Mouse (Mus musculus): Measurements from ENCODE around the gene Bod1l. TPM values are rescaled to one million over a fixed set of nuclear protein-coding genes. Genes with fewer than 3 reads are reported as not detected.

Bod1l gene
- polyA plus RNA-seq, 1 experiment = 80.0 TPM

- H3K27ac ChIP-seq (ENCODE audit: insufficient read depth, low read depth, low read length) = no peak overlapping the region
- no peaks in the 10 kb centered on the region for H3K4me1 ChIP-seq (ENCODE audit: control insufficient read depth, insufficient read depth, low read length)
- WGBS = 84% methylated on average over 3 of the region's 3 CpGs
- H3K4me3 ChIP-seq (ENCODE audit: insufficient read depth, low read depth, low read length) = no peak overlapping the region
- no peak for TF ChIP-seq POLR2A (IDR thresholded peaks at IDR 0.05; ENCODE audit: insufficient read depth, low read depth, low read length)
These were observed 32.8 kb downstream of the Bod1l start for GRCm38 (mm10) chr5:41811279-41811678.

DNA sequence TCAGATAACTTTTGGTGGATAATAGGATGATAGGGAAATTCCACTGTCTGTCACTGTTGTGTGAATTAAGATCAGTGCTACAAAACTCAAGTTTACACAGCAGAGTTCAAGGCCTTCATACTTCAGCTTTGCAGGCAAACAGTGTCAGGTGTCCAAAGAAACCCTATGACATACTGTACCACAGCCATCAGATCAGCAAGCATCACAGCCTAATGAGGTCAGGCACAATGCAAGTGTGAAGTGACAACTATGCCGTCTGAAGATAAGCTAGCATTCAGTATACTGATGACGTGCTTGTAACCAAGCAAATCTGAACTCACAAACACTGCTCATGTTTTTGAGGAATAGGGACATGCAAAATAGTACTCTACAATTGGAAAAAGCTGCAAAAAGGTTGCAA lies 36.7 kb downstream of the Bod1l start:
- no peak overlapping the region for H3K4me3 ChIP-seq (ENCODE audit: insufficient read depth, low read depth, low read length)
- no peaks in the 10 kb centered on the region for H3K4me1 ChIP-seq (ENCODE audit: control insufficient read depth, insufficient read depth, low read length)
- 81% methylated on average over 2 of the region's 2 CpGs for WGBS
- H3K27ac ChIP-seq (ENCODE audit: insufficient read depth, low read depth, low read length) = no peak overlapping the region
- TF ChIP-seq POLR2A (IDR thresholded peaks at IDR 0.05; ENCODE audit: insufficient read depth, low read depth, low read length) (no peak), CTCF (IDR thresholded peaks at IDR 0.05; ENCODE audit: insufficient read depth, low read depth, low read length) (no peak)

DNA sequence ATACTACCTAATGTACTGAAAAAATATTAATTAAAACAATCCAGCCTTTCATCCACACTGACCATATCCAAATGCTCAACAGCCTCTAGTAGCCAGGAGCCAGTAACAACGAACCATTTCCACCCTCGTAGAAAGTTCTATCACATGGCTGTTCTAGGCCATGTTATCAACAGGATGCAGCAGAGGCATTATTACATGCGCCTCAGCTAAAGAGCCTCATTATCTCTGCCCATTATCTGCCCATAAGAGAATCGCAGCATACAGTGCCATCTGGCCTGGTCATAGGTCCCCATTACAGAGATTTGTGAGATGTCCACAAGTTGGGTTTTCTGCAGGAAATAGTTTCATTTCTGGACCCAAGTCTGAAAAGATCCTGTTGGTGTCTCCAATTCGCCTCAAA lies 37.9 kb downstream of the Bod1l start:
- WGBS = 92% methylated on average over 5 of the region's 5 CpGs
- H3K27ac ChIP-seq (ENCODE audit: insufficient read depth, low read depth, low read length) = no peak overlapping the region
- H3K4me3 ChIP-seq (ENCODE audit: insufficient read depth, low read depth, low read length) = no peak overlapping the region
- H3K4me1 ChIP-seq (ENCODE audit: control insufficient read depth, insufficient read depth, low read length) = no peaks in the 10 kb centered on the region
- TF ChIP-seq POLR2A (IDR thresholded peaks at IDR 0.05; ENCODE audit: insufficient read depth, low read depth, low read length) (no peak), CTCF (IDR thresholded peaks at IDR 0.05; ENCODE audit: insufficient read depth, low read depth, low read length) (no peak)

DNA sequence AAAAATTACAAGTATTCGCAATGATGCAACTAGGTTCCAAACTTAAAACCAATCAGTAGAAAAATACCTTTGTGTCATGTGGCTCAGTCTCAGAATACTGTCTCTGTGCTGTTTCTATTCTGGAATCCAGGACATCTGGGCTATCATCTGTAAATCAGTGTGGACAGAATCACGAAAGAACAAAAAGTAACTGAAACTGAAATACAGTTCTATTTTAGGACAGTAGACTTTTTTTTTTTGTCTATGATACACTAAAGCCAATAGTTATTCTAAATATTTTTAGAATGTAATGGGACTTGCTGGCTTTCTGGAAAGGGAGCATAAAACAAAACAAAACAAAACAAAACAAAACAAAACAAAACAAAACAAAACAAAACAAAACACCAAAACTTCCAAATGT lies 39.0 kb downstream of the Bod1l start:
- no peak overlapping the region for H3K27ac ChIP-seq (ENCODE audit: insufficient read depth, low read depth, low read length)
- 93% methylated on average over 2 of the region's 2 CpGs for WGBS
- no peak overlapping the region for H3K4me3 ChIP-seq (ENCODE audit: insufficient read depth, low read depth, low read length)
- H3K4me1 ChIP-seq (ENCODE audit: control insufficient read depth, insufficient read depth, low read length) = no peaks in the 10 kb centered on the region
- TF ChIP-seq POLR2A (IDR thresholded peaks at IDR 0.05; ENCODE audit: insufficient read depth, low read depth, low read length) = no peak

- TF ChIP-seq CTCF (IDR thresholded peaks at IDR 0.05; ENCODE audit: insufficient read depth, low read depth, low read length) (no peak), POLR2A (IDR thresholded peaks at IDR 0.05; ENCODE audit: insufficient read depth, low read depth, low read length) (no peak)
- 90% methylated on average over 2 of the region's 2 CpGs for WGBS
These were observed 39.5 kb downstream of the Bod1l start for GRCm38 (mm10) chr5:41804643-41805042.

DNA sequence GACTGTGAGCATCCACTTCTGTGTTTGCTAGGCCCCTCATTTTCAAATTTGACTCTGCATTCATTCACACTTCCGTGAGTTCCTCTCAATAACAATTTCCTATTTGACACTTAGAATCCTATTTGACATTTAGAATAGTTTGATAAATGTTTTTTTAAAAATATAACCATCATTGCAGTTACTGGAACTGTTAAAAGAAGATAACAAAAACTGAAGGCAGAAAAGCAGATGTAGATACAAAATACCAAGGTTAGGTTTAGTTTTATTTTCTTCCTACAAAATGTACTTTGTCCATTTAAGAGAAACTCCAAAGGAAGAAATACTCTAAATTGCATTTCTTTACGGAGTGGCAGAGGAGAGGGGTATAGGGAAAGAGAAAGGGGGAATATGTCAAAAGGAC lies 42.5 kb downstream of the Bod1l start:
- Histone ChIP-seq H3K4me3 (ENCODE audit: insufficient read depth, low read depth, low read length) (no peak overlapping the region), H3K4me1 (ENCODE audit: control insufficient read depth, insufficient read depth, low read length) (no peaks in the 10 kb centered on the region), H3K27ac (ENCODE audit: insufficient read depth, low read depth, low read length) (no peak overlapping the region)
- TF ChIP-seq POLR2A (IDR thresholded peaks at IDR 0.05; ENCODE audit: insufficient read depth, low read depth, low read length) (no peak), CTCF (IDR thresholded peaks at IDR 0.05; ENCODE audit: insufficient read depth, low read depth, low read length) (no peak)
- WGBS = 92% methylated on average over 2 of the region's 2 CpGs

More at GRCm38 (mm10) chr5:41804643-41805042, 39.5 kb downstream of the Bod1l start:
- H3K4me3 ChIP-seq (ENCODE audit: insufficient read depth, low read depth, low read length) = no peak overlapping the region
- no peaks in the 10 kb centered on the region for H3K4me1 ChIP-seq (ENCODE audit: control insufficient read depth, insufficient read depth, low read length)
- no peak overlapping the region for H3K27ac ChIP-seq (ENCODE audit: insufficient read depth, low read depth, low read length)

DNA sequence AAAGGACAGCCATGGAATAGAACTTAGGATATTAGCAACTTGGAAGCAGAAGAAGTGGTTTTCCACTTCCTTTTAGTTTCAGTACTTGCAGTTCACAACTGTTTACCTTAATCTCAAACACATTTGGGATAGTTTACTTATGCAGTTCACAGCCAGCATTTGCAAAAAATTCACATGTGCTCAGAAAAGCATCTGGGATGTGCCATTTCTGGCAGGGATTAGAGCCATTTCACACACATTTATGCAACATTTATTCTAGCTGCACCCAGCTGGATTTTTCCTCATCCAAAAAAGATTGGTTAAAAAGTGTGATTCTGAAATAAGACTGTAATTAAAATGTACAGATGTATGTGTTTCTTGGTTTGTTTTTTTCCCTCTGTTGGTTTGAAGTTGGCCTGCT lies 49.7 kb downstream of the Bod1l start:
- H3K4me3 ChIP-seq (ENCODE audit: insufficient read depth, low read depth, low read length) = no peak overlapping the region
- no peaks in the 10 kb centered on the region for H3K4me1 ChIP-seq (ENCODE audit: control insufficient read depth, insufficient read depth, low read length)
- no peak overlapping the region for H3K27ac ChIP-seq (ENCODE audit: insufficient read depth, low read depth, low read length)
- TF ChIP-seq POLR2A (IDR thresholded peaks at IDR 0.05; ENCODE audit: insufficient read depth, low read depth, low read length) = no peak
- TF ChIP-seq CTCF (IDR thresholded peaks at IDR 0.05; ENCODE audit: insufficient read depth, low read depth, low read length) = no peak

GRCm38 (mm10) chr5:41790517-41790916 lies 53.6 kb downstream of the Bod1l start:
- 95% methylated on average over 2 of the region's 2 CpGs for WGBS
- no peak for TF ChIP-seq CTCF (IDR thresholded peaks at IDR 0.05; ENCODE audit: insufficient read depth, low read depth, low read length)
- Histone ChIP-seq H3K4me3 (ENCODE audit: insufficient read depth, low read depth, low read length) (no peak overlapping the region), H3K4me1 (ENCODE audit: control insufficient read depth, insufficient read depth, low read length) (no peaks in the 10 kb centered on the region), H3K27ac (ENCODE audit: insufficient read depth, low read depth, low read length) (no peak overlapping the region)

DNA sequence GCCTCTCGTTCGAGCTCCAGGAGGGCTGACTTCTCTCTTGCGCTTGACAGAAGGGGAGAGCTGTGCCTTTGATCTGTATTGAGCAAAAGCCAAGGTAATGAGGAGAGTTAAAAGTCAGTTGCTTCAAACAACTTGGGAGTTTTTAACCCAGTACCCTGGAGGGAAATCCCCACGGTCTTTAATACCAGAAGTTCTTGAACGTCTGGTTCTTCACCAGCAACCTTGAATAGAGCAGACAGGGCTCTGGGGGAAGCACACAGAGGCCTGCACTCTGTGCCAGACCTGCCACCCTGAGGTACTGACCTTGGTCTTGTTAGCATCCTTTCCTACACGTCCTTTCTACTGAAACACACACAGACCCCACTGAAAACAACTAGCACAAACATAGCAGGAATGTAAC lies 55.2 kb downstream of the Bod1l start:
- no peaks in the 10 kb centered on the region for H3K4me1 ChIP-seq (ENCODE audit: control insufficient read depth, insufficient read depth, low read length)

GRCm38 (mm10) chr5:41781890-41782289 lies 62.2 kb downstream of the Bod1l start:
- TF ChIP-seq POLR2A (IDR thresholded peaks at IDR 0.05; ENCODE audit: insufficient read depth, low read depth, low read length) (no peak), CTCF (IDR thresholded peaks at IDR 0.05; ENCODE audit: insufficient read depth, low read depth, low read length) (no peak)

More for the DNA sequence above, 55.2 kb downstream of the Bod1l start:
- no peak overlapping the region for H3K4me3 ChIP-seq (ENCODE audit: insufficient read depth, low read depth, low read length)
- H3K27ac ChIP-seq (ENCODE audit: insufficient read depth, low read depth, low read length) = no peak overlapping the region
- TF ChIP-seq CTCF (IDR thresholded peaks at IDR 0.05; ENCODE audit: insufficient read depth, low read depth, low read length) = no peak
- TF ChIP-seq POLR2A (IDR thresholded peaks at IDR 0.05; ENCODE audit: insufficient read depth, low read depth, low read length) = no peak
- 70% methylated on average over 6 of the region's 6 CpGs for WGBS

More at GRCm38 (mm10) chr5:41781890-41782289, 62.2 kb downstream of the Bod1l start:
- no peaks in the 10 kb centered on the region for H3K4me1 ChIP-seq (ENCODE audit: control insufficient read depth, insufficient read depth, low read length)
- WGBS = 94% methylated on average over 5 of the region's 5 CpGs
- no peak overlapping the region for H3K4me3 ChIP-seq (ENCODE audit: insufficient read depth, low read depth, low read length)
- H3K27ac ChIP-seq (ENCODE audit: insufficient read depth, low read depth, low read length) = no peak overlapping the region
